Mouse (Mus musculus): ENCODE measurements at regions not wholly inside any gene's neighbourhood (a gene's known extent, or its start where the extent isn't known, plus 50 kb on each side); places are given as distances from the start of the nearest gene placed in this dataset.

DNA sequence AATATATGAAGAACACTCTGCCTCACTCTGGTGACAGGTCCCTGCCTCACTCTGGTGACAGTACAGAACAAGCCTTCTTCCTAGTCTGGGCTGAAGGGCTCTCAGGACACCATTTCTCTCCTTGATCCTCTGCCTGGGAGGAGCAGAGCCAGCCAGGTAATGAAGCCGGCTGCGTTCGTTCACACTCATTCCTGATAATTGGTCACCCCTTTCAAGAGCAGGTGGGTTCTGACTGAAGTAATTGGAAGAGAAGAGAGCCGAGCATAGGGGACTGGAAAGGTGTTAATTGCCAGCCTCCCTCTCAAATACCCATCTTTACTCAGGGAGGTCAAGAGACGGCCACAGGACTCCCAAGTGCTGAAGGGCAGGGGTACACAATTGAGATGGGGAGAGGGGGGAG is 78.5 kb upstream of the Aldh1b1 start:
- Histone ChIP-seq H3K4me3 (ENCODE audit: low read depth, low read length) (no peak overlapping the region), H3K27ac (ENCODE audit: low read depth) (no peak overlapping the region), H3K36me3 (ENCODE audit: control insufficient read depth, insufficient read depth, low read length) (no peaks in the 10 kb centered on the region), H3K4me1 (replicated peaks; ENCODE audit: control insufficient read depth, insufficient read depth, low read length) (peaks cover 17% of the 10 kb centered on the region), H3K27me3 (replicated peaks; ENCODE audit: control insufficient read depth, insufficient read depth, low read length) (no peaks in the 10 kb centered on the region), H3K9me3 (ENCODE audit: control insufficient read depth, low read length) (no peaks in the 10 kb centered on the region), H3K9ac (ENCODE audit: low read length) (no peak overlapping the region), H3K4me2 (ENCODE audit: low read length) (no peak overlapping the region)
- ATAC-seq (replicated peaks; ENCODE audit: low FRiP score, low TSS enrichment, low read depth): no peak
- no peak for DNase-seq (ENCODE audit: low spot score)
- 52% methylated on average over 5 of the region's 5 CpGs for WGBS

DNA sequence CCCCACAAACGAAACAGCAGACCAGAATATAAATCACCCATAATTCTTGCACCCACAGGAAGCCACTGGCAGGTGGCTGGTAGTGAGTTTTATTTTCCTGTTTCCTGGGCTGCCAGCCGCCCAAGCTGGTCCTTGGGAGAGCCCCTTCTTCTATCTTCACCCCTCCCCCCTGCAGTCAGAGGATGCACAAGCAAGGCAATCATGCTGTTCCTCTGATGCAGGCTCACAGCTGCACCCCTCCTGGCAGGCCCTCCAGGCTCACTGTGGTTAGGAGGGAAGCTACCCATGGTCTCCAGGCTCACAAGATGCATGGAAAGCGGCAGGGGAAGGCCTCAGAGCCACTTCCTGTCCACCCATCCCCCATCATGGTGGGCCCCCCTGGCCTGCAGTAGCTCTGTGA is 79.3 kb upstream of the Aldh1b1 start:
- Histone ChIP-seq H3K27me3 (replicated peaks; ENCODE audit: control insufficient read depth, insufficient read depth, low read length) (no peaks in the 10 kb centered on the region), H3K4me2 (ENCODE audit: low read length) (no peak overlapping the region), H3K27ac (ENCODE audit: low read depth) (no peak overlapping the region), H3K9me3 (ENCODE audit: control insufficient read depth, low read length) (no peaks in the 10 kb centered on the region), H3K9ac (ENCODE audit: low read length) (no peak overlapping the region), H3K4me1 (replicated peaks; ENCODE audit: control insufficient read depth, insufficient read depth, low read length) (peaks cover 10% of the 10 kb centered on the region), H3K4me3 (ENCODE audit: low read depth, low read length) (no peak overlapping the region), H3K36me3 (ENCODE audit: control insufficient read depth, insufficient read depth, low read length) (no peaks in the 10 kb centered on the region)
- DNase-seq (ENCODE audit: low spot score): no peak
- WGBS: 37% methylated on average over 3 of the region's 3 CpGs
- no peak for ATAC-seq (replicated peaks; ENCODE audit: low FRiP score, low TSS enrichment, low read depth)

DNA sequence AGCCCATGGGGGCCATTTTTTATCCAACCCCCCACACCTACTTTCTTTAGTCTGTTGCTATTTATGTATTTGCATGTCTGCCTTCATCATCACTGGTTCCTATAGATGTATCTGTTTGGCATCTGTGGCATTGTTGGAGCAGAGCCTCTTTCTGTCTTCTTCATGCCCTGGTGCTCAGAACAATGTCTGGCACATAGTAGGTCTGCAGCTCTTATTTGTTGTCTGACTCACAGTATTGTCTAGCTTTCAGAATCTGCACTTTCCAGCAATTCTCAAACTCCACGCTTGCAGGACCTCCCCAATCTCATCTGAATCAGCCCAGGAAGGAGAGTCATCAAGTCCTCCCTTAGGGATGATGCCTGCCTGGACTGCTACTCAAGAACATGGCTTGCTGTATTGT is 82.9 kb upstream of the Aldh1b1 start:
- ATAC-seq (replicated peaks; ENCODE audit: low FRiP score, low TSS enrichment, low read depth) (no peak), DNase-seq (ENCODE audit: low spot score) (no peak)
- Histone ChIP-seq H3K9me3 (ENCODE audit: control insufficient read depth, low read length) (no peaks in the 10 kb centered on the region), H3K27me3 (replicated peaks; ENCODE audit: control insufficient read depth, insufficient read depth, low read length) (no peaks in the 10 kb centered on the region), H3K27ac (ENCODE audit: low read depth) (no peak overlapping the region), H3K4me2 (ENCODE audit: low read length) (no peak overlapping the region), H3K9ac (ENCODE audit: low read length) (no peak overlapping the region), H3K36me3 (ENCODE audit: control insufficient read depth, insufficient read depth, low read length) (no peaks in the 10 kb centered on the region), H3K4me3 (ENCODE audit: low read depth, low read length) (no peak overlapping the region), H3K4me1 (replicated peaks; ENCODE audit: control insufficient read depth, insufficient read depth, low read length) (0 out of 2 replicates have a peak, but pooled peaks cover 3% of the 10 kb centered on the region)
- 77% methylated on average over 1 of the region's 1 CpGs for WGBS

GRCm38 (mm10) chr4:45713837-45714508 is 84.8 kb upstream of the Aldh1b1 start:
- DNase-seq (ENCODE audit: low spot score) (no peak), ATAC-seq (replicated peaks; ENCODE audit: low FRiP score, low TSS enrichment, low read depth) (no peak)
- Histone ChIP-seq H3K9me3 (ENCODE audit: control insufficient read depth, low read length) (no peaks in the 10 kb centered on the region), H3K4me1 (replicated peaks; ENCODE audit: control insufficient read depth, insufficient read depth, low read length) (no peaks in the 10 kb centered on the region), H3K27me3 (replicated peaks; ENCODE audit: control insufficient read depth, insufficient read depth, low read length) (no peaks in the 10 kb centered on the region), H3K4me3 (ENCODE audit: low read depth, low read length) (no peak overlapping the region), H3K27ac (ENCODE audit: low read depth) (no peak overlapping the region), H3K4me2 (ENCODE audit: low read length) (no peak overlapping the region), H3K9ac (ENCODE audit: low read length) (no peak overlapping the region), H3K36me3 (ENCODE audit: control insufficient read depth, insufficient read depth, low read length) (no peaks in the 10 kb centered on the region)
- WGBS: 23% methylated on average over 10 of the region's 10 CpGs

GRCm38 (mm10) chr4:45713046-45713706 is 85.6 kb upstream of the Aldh1b1 start:
- ATAC-seq (replicated peaks; ENCODE audit: low FRiP score, low TSS enrichment, low read depth) (no peak), DNase-seq (ENCODE audit: low spot score) (no peak)
- Histone ChIP-seq H3K36me3 (ENCODE audit: control insufficient read depth, insufficient read depth, low read length) (no peaks in the 10 kb centered on the region), H3K27ac (ENCODE audit: low read depth) (no peak overlapping the region), H3K27me3 (replicated peaks; ENCODE audit: control insufficient read depth, insufficient read depth, low read length) (no peaks in the 10 kb centered on the region), H3K4me1 (replicated peaks; ENCODE audit: control insufficient read depth, insufficient read depth, low read length) (no peaks in the 10 kb centered on the region), H3K4me2 (ENCODE audit: low read length) (no peak overlapping the region), H3K9me3 (ENCODE audit: control insufficient read depth, low read length) (no peaks in the 10 kb centered on the region), H3K9ac (ENCODE audit: low read length) (no peak overlapping the region), H3K4me3 (ENCODE audit: low read depth, low read length) (no peak overlapping the region)
- 49% methylated on average over 8 of the region's 8 CpGs for WGBS

DNA sequence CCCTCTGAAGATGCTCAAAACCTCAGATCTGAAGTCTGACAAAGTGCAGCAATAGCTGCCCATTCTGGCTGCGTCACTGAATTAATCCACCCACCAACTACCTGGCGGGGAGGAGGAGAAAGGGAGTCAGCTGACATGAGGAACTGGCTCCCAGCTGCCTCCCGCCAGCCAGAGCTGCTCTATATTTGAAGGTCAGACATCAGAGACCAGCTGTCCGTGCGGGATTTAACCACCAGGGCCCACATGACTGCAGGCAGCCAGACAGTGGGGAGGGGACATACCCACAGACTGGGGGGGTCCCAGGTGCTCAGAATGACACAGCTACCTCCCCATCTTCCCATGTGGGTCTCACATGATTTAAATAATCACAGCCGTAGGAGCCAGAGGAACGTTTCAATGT is 94.8 kb upstream of the Aldh1b1 start:
- DNase-seq (ENCODE audit: low spot score): no peak
- H3K9me3 ChIP-seq (ENCODE audit: control insufficient read depth, low read length): 0 out of 2 replicates have a peak, but pooled peaks cover 2% of the 10 kb centered on the region
- 50% methylated on average over 7 of the region's 7 CpGs for WGBS
- H3K4me1 ChIP-seq (replicated peaks; ENCODE audit: control insufficient read depth, insufficient read depth, low read length): no peaks in the 10 kb centered on the region
- no peak overlapping the region for H3K27ac ChIP-seq (ENCODE audit: low read depth)
- ATAC-seq (replicated peaks; ENCODE audit: low FRiP score, low TSS enrichment, low read depth): no peak
- H3K9ac ChIP-seq (ENCODE audit: low read length): no peak overlapping the region
- no peaks in the 10 kb centered on the region for H3K36me3 ChIP-seq (ENCODE audit: control insufficient read depth, insufficient read depth, low read length)
- H3K27me3 ChIP-seq (replicated peaks; ENCODE audit: control insufficient read depth, insufficient read depth, low read length): no peaks in the 10 kb centered on the region
- H3K4me2 ChIP-seq (ENCODE audit: low read length): no peak overlapping the region
- no peak overlapping the region for H3K4me3 ChIP-seq (ENCODE audit: low read depth, low read length)

- no peaks in the 10 kb centered on the region for H3K36me3 ChIP-seq (ENCODE audit: control insufficient read depth, insufficient read depth, low read length)
- H3K4me2 ChIP-seq (ENCODE audit: low read length): no peak overlapping the region
- H3K27me3 ChIP-seq (replicated peaks; ENCODE audit: control insufficient read depth, insufficient read depth, low read length): no peaks in the 10 kb centered on the region
- H3K4me1 ChIP-seq (replicated peaks; ENCODE audit: control insufficient read depth, insufficient read depth, low read length): no peaks in the 10 kb centered on the region
- DNase-seq (ENCODE audit: low spot score) (no peak), ATAC-seq (replicated peaks; ENCODE audit: low FRiP score, low TSS enrichment, low read depth) (no peak)
- 0 out of 2 replicates have a peak, but pooled peaks cover 2% of the 10 kb centered on the region for H3K9me3 ChIP-seq (ENCODE audit: control insufficient read depth, low read length)
- H3K9ac ChIP-seq (ENCODE audit: low read length): no peak overlapping the region
- H3K27ac ChIP-seq (ENCODE audit: low read depth): no peak overlapping the region
- WGBS: 75% methylated on average over 3 of the region's 3 CpGs
- no peak overlapping the region for H3K4me3 ChIP-seq (ENCODE audit: low read depth, low read length)
Observed at GRCm38 (mm10) chr4:45699601-45700000, 99.2 kb upstream of the Aldh1b1 start.

GRCm38 (mm10) chr4:45695239-45695638 is 103.6 kb upstream of the Aldh1b1 start:
- 29% methylated on average over 1 of the region's 1 CpGs for WGBS
- Histone ChIP-seq H3K36me3 (ENCODE audit: control insufficient read depth, insufficient read depth, low read length) (no peaks in the 10 kb centered on the region), H3K9me3 (ENCODE audit: control insufficient read depth, low read length) (no peaks in the 10 kb centered on the region), H3K4me1 (replicated peaks; ENCODE audit: control insufficient read depth, insufficient read depth, low read length) (no peaks in the 10 kb centered on the region), H3K27me3 (replicated peaks; ENCODE audit: control insufficient read depth, insufficient read depth, low read length) (no peaks in the 10 kb centered on the region), H3K4me2 (ENCODE audit: low read length) (no peak overlapping the region), H3K4me3 (ENCODE audit: low read depth, low read length) (no peak overlapping the region), H3K9ac (ENCODE audit: low read length) (no peak overlapping the region), H3K27ac (ENCODE audit: low read depth) (no peak overlapping the region)
- DNase-seq (ENCODE audit: low spot score) (no peak), ATAC-seq (replicated peaks; ENCODE audit: low FRiP score, low TSS enrichment, low read depth) (no peak)
